Mouse (Mus musculus) olfactory bulb, adult 2 months (tissue): ENCODE results near the gene Umad1.

Experiments used
- CTCF ChIP-seq: fragments of 200-500 bp; IDR thresholded peaks from 2 replicates; pipeline ENCODE4 v1.5.1; 2012; ENCODE audit warnings: low read depth, mild to moderate bottlenecking, low read length, moderate library complexity; ENCODE audit not compliant: insufficient read depth
- POLR2A ChIP-seq: fragments of 200-500 bp; IDR thresholded peaks from 2 replicates; pipeline ENCODE4 v1.6.1; 2012; ENCODE audit warnings: mild to moderate bottlenecking, low read depth, low read length, moderate library complexity; ENCODE audit not compliant: insufficient read depth

- no peak for TF ChIP-seq POLR2A
- no peak for TF ChIP-seq CTCF
Observed at GRCm38 (mm10) chr6:8467667-8468337, 208.7 kb downstream of the Umad1 start.
